Mouse (Mus musculus) megakaryocyte, adult 5-6 weeks (primary cell): Measurements from ENCODE around the gene 1810010D01Rik. TPM values are rescaled to one million over a fixed set of nuclear protein-coding genes. Genes with fewer than 3 reads are reported as not detected.
A peak's percentile ranks its signal among the peaks of the same experiment; 100 is the strongest.

Experiments used
- ATAC-seq: 2 replicates; pipeline ENCODE4 v1.8.0; 2016; ENCODE audit warnings: mild to moderate bottlenecking, inconsistent platforms; ENCODE audit not compliant: poor library complexity, severe bottlenecking
- total RNA-seq, 2 experiments: library from RNA; stranded (forward) in 1 of 2; stranded (reverse) in 1 of 2; fragments of 153-499, 151-499 nt in 1 of 2; fragments of 221-1000, 200-1000 nt in 1 of 2; gene quantifications; 2 replicates each; pipeline versions ENCODE4 v1.2.3 to v1.2.4; 2015 to 2017

Gene 1810010D01Rik
- total RNA-seq (2015): not detected in 2 replicates
- total RNA-seq (2017): not detected in 2 replicates

DNA sequence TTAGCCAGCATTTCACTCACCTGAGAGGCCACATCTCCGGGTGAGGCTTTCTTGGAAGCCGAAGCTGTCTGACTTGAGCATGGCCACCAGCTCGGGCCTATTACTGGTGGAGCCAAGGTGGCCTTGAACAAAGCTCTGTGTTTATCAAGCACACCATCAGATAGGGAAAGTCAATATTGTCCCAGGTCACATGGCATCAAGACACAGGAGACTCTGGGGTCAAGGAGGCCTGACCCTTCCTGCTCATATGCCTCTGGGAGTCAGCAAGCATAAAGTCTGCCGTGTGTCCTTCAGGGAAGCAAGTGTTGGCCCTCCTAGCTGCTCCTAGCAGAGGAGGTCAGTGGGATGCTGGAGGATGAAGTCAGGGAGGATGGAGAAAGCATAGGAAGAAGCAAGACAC, at the start of gene 1810010D01Rik:
Gene 1810010D01Rik (minus strand): TSS at position 114 of the 400 bp plus-strand sequence.
- no peak for ATAC-seq

- ATAC-seq: no peak
Measured at GRCm38 (mm10) chr7:145256092-145256491, 48.2 kb upstream of the 1810010D01Rik start.

GRCm38 (mm10) chr7:145253986-145254630, 46.2 kb upstream of the 1810010D01Rik start:
- no peak for ATAC-seq

DNA sequence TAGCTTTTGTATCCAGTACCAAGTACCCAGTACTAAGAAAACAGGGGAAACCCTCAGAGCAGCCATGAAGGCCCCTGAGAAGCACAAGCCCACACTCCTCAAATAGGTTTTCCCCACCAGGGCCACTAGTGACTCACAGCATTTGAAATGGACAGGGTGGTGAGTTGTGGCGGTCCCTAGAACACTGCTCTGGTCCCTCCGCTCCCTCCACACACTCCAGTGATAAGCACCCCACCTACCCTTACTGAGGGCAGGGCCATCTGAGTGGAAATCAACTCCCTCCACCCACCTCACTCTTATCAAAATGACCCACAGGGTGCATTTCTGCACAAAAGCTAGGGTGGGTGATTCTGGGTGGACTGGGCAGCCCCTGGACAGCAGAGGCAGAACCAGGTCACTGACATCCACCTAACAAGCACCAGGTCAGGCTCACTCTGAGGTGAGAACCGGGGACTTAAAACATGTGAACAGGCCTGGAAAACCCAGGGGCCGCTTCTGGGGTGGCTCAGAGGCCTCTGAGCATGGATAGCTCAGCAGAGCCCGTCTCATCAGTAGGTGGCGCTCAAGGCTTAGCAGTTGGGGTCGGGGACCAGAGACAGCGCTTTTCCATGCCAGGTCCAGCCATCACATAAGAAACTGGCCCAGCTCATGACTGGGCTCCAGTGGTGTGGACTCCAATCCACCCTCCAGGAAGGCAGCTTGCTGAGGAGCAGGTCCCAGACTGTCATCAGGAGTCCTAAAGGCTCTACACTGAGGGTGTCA, 45.0 kb upstream of the 1810010D01Rik start:
- peak; percentile 83 for ATAC-seq

GRCm38 (mm10) chr7:145250225-145250624, 42.3 kb upstream of the 1810010D01Rik start:
- ATAC-seq: no peak

DNA sequence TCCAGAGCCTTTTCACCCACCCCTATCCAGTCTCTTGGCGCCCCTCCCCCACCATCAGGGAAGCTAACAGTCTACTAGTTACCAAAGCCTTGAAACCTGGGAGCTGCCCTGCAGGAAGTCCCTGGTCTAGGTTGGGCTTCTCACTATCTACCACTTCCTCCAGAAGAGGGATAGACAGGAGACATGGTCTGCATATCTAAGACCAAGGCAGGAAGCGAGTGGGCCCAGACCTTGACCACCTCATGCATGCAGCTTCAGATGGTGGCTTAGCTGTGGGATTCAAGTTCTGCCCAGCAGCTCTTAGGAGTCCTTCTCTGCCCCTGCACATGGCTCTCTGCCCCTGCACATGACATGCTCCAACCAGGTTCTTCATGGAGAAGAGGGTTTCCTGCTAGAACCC, 41.0 kb upstream of the 1810010D01Rik start:
- no peak for ATAC-seq

- peak; percentile 89 for ATAC-seq
Measured at GRCm38 (mm10) chr7:145242851-145243712, 35.2 kb upstream of the 1810010D01Rik start.

GRCm38 (mm10) chr7:145242028-145242427, 34.1 kb upstream of the 1810010D01Rik start:
- ATAC-seq: no peak

DNA sequence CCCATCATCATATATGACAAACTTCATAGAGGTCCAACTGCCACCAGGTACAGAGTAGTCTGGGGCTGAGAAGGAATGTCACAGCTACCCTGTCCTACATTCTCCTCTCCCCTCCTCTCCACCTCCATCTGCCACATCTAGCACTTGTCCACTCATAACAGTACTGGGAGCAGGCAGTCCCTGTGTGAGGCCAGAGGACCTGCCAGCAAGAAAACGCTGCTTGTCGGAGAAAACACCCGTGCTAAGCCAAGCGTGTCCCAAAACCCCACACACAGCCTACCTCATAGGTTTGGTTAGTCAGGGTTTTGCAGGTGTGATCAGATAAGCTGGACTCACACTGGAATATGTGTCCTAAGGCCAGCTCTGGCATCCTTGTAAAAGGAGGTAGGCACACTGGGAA, 33.0 kb upstream of the 1810010D01Rik start:
- ATAC-seq: no peak

DNA sequence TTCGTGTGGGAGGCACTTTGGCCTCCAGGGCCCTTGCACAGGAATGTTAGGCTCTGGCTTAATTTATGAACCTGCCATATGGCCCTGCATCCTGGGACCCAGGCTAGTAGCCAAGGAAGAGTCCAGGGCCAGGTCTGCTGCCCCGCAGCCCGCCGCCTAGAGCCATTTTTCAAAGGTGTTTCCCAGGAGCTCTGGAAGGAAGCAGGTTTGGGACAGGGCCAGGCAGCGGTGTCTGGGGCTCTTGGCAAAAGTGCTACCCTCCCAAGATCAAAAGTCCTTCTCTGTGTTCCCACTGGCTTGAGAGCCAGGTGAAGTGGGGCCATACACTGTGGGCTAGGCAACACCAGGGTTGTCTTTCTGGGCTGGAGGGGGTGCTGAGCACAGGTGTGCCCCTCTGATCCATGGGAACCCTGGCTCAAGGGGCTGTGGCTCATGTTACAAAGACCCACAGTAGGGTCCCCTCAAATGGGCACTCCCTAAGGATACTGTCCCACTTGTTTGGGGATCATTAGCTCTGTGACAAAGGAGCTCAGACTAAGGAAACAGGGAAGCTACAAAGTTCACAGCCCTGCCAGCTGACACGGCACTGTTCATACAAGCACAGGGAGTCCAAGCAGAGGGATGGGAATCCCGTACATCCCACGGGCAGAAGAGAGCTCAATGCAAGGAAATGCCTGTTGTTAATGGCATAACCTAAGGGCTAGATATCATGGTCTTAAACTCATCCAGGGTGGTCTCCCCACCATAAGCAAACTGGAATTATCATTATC, 32.0 kb upstream of the 1810010D01Rik start:
- no peak for ATAC-seq

- ATAC-seq: no peak
Measured at GRCm38 (mm10) chr7:145239145-145239544, 31.2 kb upstream of the 1810010D01Rik start.

DNA sequence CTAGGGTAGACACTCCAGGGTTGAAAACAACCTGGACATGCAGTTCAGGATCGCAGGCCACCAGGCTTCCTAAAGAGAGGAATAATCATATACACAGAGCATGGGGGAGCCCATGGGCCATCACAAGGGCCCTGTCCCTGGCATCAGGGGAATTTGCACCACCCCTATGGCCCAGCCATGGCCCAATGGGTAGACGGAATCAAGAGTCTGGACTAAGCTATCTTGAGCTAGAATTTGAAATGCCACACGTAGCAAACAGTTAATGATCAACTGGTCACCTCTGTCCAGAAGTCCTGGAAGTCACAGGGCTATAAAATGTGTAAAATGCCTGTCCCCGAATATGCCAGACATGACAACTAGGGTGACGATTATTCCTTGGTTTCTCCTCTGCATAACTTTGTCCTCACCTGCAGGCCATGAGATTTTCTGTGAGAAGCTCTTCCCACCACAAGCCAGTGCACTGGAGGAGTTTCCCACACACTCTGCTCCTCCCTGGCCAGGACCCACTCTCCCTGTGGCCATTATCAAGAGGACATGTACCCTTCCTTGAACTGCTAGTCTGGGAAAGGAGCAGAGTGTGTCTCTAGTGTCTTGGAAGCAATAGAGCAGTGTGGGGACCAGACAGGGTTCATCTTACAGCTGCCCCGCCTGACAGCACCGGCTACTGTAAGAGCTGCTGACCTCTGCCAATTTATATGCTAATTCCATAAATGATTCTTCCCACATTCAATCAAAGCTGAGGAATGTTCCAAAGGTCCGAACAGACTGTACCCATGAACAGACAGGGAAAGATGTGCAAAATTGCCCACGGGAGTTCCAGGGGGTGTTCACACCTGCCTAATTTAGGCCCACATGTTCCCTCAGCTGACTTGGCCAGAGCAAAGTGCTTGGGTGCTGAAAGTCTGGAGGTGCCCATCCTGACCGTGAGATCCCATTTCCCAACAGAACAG, 27.2 kb upstream of the 1810010D01Rik start:
- no peak for ATAC-seq

GRCm38 (mm10) chr7:145231659-145232058, 23.7 kb upstream of the 1810010D01Rik start:
- no peak for ATAC-seq

- no peak for ATAC-seq
Measured at GRCm38 (mm10) chr7:145226641-145227040, 18.7 kb upstream of the 1810010D01Rik start.

DNA sequence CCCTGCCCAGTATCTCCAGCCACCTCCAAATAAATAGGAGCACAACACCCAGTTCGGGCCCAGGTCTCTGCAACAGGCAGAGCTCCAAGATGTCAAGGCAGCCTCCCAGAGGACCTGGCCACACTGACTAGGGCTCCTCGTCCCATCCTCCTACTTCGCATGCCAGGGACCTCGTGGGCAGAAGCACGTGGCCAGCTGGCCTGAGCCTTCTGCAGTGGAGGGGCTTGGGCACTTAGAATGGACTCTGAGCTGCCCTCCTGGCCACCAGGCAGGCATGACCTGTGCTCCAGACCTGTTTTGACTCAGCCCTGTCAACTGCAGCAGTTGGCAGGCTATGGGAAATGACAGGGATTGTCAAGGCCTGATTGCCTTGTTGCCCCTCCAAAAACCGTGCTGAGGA, 17.7 kb upstream of the 1810010D01Rik start:
- no peak for ATAC-seq

GRCm38 (mm10) chr7:145221841-145222689, 14.1 kb upstream of the 1810010D01Rik start:
- ATAC-seq: no peak; the same call in 1 of the 2 replicates

DNA sequence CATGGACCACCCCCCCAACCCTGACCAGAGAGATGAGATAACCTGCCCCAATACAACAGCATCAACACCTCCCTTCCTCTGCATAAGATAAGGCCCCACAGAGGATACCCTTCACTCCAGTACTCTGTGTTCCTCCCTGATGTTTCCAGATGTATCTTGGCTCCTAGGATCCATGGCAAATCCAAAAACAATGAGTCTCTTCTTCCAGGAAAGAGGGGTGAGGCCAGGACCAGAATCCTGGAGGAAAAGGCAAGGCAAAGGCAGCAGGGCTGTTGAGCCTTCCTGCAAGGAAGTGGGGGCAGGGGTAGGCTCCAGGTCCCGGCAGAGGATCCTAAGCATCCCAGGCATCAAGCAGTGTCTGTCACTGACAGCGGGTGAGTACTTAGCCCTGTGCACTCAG, 13.4 kb upstream of the 1810010D01Rik start:
- no peak for ATAC-seq

- ATAC-seq: no peak
Measured at GRCm38 (mm10) chr7:145219420-145219831, 11.5 kb upstream of the 1810010D01Rik start.
